Mouse (Mus musculus) monocyte, adult 2 months (primary cell): ENCODE measurements around the gene Col13a1.

Experiments used
- DNase-seq, 2 experiments: peaks; one replicate each; pipeline ENCODE4 v3.0.0; 2022; ENCODE audit warnings: low spot score in 2 of 2, low read depth in 1 of 2

Gene Col13a1

DNA sequence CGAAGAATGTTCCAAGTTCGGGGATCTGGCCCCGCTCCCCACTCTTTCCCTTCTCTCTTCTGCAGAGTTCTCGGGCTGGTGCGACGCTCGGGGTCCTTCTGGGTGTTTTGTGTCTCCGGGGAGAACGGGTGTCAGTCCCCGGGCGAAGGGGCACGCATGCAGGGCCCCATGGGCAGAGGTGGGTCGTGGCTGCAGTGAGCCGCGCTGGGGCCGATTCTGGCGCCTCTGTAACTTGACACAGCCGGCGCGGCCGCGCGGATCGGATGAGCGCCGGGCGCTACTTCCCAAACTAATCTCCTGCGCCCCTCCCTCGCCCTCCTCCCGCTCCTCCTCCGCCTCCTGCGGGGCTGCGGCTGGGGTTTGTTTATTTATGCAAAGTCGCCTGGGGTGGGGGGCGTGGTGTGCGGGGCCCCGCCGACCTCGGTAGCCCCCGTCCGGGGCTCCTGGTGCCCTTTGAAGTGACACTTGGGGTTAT lies at the start of gene Col13a1:
Col13a1 (minus strand) TSS at position 243 of the 475 bp plus-strand sequence.
- DNase-seq: no peak

GRCm38 (mm10) chr10:62027699-62028098 lies 48.8 kb upstream of the Col13a1 start:
- DNase-seq: no peak

DNA sequence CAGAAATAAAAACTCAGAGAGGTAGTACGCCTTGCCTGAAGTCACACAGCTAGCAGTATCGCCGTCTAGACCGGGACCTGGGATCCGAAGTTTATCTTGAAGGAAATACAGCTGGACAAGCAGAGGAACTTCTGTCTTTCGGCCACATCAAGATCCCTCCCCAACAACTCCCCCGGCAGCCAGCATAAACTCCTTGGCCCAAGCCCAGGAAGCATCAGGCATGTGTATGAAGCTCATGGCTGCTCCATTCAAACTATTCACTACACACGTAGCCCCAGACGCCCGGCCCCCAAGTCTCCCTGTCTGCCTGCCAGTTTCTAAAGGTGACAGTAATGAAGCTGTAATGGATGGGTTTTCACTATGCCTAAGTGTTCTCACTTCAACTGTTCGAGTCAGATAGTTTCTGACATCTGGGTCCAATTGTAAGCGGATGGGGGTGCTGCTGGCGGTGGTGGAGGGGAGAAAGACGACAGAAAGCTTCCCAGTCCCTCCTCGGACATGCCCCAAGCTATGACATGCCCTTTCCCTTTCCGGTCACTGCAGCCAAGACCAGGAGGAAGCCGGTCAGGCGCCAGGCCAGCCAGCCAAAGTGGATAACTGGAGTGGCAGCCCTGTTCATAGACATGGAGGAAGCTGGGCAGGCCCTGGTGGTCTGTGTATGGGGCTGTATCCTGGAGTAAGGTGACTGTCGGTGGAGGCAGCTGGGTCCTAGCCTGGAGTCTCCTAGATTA lies 45.1 kb upstream of the Col13a1 start:
- DNase-seq: no peak

DNA sequence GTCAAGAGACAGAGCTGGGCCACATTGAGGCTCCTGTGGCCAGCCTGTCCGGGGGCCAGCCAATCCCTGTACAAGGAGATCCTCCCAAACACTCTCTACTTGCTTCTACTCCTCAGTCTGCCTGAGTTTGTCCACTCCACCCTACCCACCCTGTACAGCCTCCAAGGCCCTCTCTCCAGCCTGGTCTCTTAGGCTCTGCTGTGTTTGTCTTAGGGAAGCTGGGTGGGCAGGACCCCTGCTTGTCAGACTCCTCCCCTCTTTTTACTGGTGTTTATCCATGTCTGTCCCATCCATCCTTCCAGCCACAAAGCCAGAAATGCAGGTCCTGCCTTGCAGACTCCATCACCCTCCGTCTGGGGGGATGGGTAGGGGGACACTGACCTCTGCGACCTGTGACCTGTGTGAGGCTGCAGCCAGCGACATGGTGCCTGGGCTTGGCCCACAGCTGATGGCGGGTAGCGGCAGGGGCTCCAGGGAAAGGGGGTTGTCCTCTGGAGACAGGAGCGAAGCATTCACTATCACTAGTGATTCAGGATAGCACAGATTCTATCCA lies 41.2 kb upstream of the Col13a1 start:
- DNase-seq: no peak

- DNase-seq: no peak
These were observed 40.6 kb upstream of the Col13a1 start for GRCm38 (mm10) chr10:62019386-62020067.

GRCm38 (mm10) chr10:62016947-62017346 lies 38.0 kb upstream of the Col13a1 start:
- DNase-seq: no peak

- DNase-seq: no peak
These were observed 34.3 kb upstream of the Col13a1 start for GRCm38 (mm10) chr10:62013190-62013589.

- DNase-seq: no peak
These were observed 33.5 kb upstream of the Col13a1 start for GRCm38 (mm10) chr10:62012371-62012770.

DNA sequence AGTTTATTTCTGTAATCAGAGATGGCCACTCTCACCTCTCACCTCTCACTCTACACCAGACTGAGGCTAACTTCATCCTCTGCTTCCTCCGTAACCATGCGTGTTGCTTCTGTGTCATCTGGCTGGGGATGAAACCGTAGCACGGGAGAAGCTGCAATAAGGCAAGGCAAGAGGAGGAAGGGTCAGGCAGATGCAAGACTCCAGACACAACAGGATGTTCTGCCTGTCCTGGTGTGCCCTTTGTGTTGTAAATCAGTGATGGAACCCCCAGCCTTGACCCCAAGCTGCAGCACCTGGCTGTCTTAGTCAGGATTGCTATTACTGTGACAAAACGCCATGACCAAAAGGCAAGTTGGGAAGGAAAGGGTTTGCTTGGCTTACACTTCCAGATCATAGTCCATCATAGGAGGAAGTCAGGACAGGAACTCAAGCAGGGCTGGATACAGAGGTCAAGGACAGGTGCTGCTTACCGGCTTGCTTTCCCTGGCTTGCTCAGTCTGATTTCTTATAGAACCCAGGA lies 31.1 kb upstream of the Col13a1 start:
- no peak for DNase-seq

DNA sequence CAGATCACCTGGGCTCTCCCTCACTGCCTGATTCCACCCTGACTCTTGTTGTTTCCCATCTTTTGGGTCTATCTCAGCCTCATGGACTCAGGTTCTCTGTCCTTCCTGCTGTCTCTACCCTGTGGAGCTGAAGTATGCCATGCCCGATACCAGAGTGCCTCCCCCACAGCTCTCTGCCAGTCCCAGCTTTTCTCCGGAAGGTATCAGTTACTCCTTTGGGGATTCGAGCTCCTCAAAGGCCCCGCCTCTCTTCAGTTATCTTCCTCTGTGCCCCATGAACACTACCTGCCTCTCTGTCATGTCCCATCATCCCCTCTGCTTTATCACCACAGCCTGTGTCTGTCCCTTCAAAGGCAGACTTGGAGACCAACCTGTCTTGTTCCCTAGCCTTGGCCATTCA lies 29.1 kb upstream of the Col13a1 start:
- DNase-seq: no peak

- no peak for DNase-seq
These were observed 27.5 kb upstream of the Col13a1 start for GRCm38 (mm10) chr10:62006371-62006770.

DNA sequence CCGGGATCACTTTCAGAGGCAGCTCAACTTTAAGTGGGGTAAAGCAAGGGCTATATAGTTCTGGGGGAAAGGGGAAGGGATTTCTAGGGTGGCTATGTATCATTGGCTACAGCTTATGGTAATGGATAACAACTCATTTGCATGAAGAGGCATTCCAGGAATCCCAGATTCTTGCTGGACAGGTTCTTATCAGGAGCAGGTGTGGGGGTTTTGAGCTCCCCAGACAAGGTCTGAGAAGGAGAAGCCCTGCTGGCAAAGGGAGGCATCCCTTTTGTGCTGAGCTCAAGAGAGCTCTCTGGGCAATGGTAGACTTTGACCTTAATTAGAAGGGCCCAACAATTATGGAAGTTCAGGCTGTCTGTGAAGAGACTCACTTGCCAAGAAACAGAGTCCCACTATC lies 21.3 kb upstream of the Col13a1 start:
- no peak for DNase-seq

DNA sequence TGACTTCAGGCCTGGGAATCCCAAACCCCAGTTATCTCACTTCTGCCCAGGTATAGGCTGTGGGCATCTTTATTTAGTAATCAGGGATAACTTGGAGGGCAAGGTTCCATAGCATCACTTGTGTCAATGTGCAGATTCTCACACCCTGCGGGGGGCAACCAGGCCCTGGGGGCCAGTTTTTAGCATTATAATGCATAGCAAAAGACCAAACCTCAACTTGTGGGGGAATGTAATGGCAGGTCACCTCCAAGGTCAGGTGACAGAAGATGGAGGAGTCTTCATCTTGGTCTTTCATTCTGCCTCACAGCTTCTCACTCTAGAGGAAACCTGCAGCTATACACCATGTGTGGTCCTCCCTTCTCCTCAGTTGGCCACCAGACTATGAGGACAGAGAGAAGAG lies 20.9 kb upstream of the Col13a1 start:
- no peak for DNase-seq

DNA sequence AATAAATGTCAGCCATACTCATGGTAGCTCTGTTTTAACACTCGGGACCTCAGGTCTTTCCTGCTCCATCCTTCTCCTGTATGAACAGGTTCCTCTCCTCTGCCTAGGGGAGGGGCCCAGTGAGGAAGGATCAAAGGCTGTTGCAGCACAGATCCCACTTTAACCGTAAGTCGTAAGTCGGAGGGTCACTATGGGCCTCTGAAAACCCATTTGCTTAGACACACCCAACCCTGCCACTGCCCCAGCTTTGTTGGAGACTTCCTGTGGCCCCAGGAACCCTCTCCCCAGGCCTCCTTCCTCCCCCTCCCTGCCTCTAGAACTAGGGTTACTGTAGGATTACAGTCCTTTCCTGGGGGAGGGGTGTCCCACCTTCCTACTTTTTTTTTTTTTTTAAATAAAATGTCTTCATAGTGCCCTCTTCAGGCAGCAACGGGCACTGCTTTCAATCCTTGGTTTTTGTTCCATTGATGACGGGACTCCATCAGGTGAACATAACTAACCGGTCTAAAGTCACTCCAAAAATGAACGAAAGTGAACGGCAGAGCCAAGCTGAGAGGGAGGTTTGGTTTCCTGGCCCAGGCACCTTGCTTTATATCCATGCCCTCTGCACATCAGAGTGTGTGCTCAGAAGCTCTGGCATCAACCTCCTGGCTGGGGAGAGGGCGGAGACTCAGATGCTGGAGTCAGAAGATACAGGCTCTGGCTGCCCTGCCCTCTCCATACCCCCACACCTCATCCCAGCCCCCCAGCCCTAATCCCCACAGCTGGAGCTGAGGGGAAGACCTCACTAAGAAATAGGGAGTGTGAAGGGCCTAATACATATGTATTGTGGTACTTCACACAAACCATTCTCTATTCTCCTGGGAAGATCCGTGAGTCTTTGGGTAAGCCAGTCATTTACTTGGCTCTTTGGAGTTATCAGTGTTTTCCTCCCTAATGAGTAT lies 12.8 kb upstream of the Col13a1 start:
- no peak for DNase-seq

- peak; percentile 62 to 74 for DNase-seq
These were observed 1.5 kb upstream of the Col13a1 start for GRCm38 (mm10) chr10:61980424-61980823.

GRCm38 (mm10) chr10:61978112-61978865 lies 619 bp downstream of the Col13a1 start:
- no peak for DNase-seq

GRCm38 (mm10) chr10:61977392-61978096 lies 1.4 kb downstream of the Col13a1 start:
- DNase-seq: no peak

DNA sequence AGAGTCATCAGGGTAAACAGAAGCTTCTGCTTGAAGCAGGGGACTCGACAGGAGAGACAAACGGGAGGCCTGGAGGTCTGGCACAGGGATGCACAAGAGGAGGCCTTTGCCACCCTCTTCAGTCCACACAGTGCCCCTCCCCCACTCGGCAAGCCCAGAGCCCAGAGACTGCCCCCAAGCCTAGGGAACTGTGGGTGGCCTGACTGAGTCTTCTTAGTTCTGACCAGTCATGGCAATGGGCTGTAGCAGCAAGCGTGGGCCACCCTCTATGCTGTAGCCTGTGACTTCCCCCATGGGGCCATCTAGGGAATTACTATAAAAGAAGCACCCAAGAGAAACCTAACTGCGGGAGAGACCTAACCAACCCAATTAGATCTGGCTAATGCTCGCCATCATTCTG lies 1.9 kb downstream of the Col13a1 start:
- DNase-seq: no peak

GRCm38 (mm10) chr10:61974581-61974980 lies 4.3 kb downstream of the Col13a1 start:
- DNase-seq: no peak

- no peak for DNase-seq
These were observed 6.9 kb downstream of the Col13a1 start for GRCm38 (mm10) chr10:61972041-61972440.
